Comparison of ENCODE assay signal across 15 mouse cellular contexts in the genomic region with DNA sequence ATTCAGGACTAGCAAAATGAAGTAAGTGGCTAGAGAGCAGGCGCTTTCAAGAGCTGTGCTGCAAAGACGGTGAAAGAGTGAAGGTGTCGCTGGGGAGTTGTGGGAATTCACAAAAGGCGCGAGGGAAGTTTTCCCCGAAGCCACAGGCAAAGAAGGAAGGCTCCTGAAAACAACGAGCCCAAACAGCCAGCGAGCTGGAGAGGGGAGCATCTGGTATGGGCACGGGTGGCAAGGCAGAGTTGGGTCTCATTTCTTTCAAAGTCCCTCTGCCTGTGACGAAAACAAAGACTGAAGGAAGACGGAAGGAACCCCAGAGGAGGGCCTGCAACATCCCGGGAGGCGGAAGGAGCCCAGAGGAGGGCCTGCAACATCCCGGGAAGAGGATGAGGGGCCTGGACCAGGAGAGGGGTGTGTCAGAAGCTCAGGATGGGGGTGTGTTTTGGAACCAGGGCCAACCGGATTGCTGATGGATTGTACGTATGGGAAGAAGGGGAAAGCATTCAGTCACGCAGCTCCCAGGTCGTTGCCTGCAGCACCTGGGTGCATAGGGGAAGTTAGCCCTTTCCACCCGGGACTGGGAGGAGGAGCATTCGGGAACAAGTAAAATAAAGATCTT. TPM values are rescaled to one million over a fixed set of nuclear protein-coding genes. Genes with fewer than 3 reads are reported as not detected.
A peak's percentile ranks its signal among the peaks of the same experiment; 100 is the strongest.
DNase-seq lines count a peak whose midpoint lies in the region; ATAC-seq and TF ChIP-seq lines count a peak whose summit lies in the region.
"Had no signal": no experiment of that assay in that cellular context is flagged by ENCODE, and none has a peak within 500 bp of the region (broad histone marks: within the 10 kb centered on the region; RNA-seq: fewer than 3 reads in every experiment).

No protein-coding gene starts in this region.

- WGBS in hindbrain, embryonic 10.5 days: 2% methylated on average over 20 of the region's 20 CpGs
- 2% methylated on average over 20 of the region's 20 CpGs for WGBS in hindbrain, postnatal 0 days
- WGBS in lung, postnatal 0 days: 5% methylated on average over 20 of the region's 20 CpGs
- WGBS in limb, embryonic 11.5 days: 4% methylated on average over 20 of the region's 20 CpGs

- peak overlapping the region; percentile 20; the same call in 1 of the 2 replicates for H3K4me3 ChIP-seq in hindbrain, embryonic 10.5 days
- H3K4me3 ChIP-seq in hindbrain, postnatal 0 days (ENCODE audit: low read length): no peak overlapping the region
- no peak overlapping the region for H3K4me3 ChIP-seq in lung, postnatal 0 days (ENCODE audit: low read depth, low read length)
- peak overlapping the region; percentile 7; the same call in 1 of the 2 replicates for H3K4me3 ChIP-seq in brown adipose tissue, adult 24 weeks (ENCODE audit: insufficient read depth, low read depth, low read length)
- H3K4me3 ChIP-seq in limb, embryonic 11.5 days (ENCODE audit: low read depth, low read length): no peak overlapping the region
- H3K4me3 ChIP-seq: heart, adult 2 months had no signal

- TF ChIP-seq CTCF in hindbrain, postnatal 0 days (IDR thresholded peaks at IDR 0.05; ENCODE audit: low read depth): no peak
- TF ChIP-seq CTCF in lung, postnatal 0 days (IDR thresholded peaks at IDR 0.05): no peak

- H3K27ac ChIP-seq in hindbrain, embryonic 10.5 days: peak overlapping the region; percentile 23; the same call in 1 of the 2 replicates
- H3K27ac ChIP-seq in hindbrain, postnatal 0 days: no peak overlapping the region
- H3K27ac ChIP-seq in lung, postnatal 0 days (ENCODE audit: low read length): peak overlapping the region; percentile 57
- H3K27ac ChIP-seq in brown adipose tissue, adult 24 weeks (replicated peaks; ENCODE audit: low read depth, low read length): no peak overlapping the region
- peak overlapping the region; percentile 73 for H3K27ac ChIP-seq in limb, embryonic 11.5 days (replicated peaks; ENCODE audit: low read depth, low read length)
- H3K27ac ChIP-seq: heart, adult 2 months; limb, embryonic 15.5 days had no signal

- H3K9me3 ChIP-seq in hindbrain, embryonic 10.5 days: no peaks in the 10 kb centered on the region
- no peaks in the 10 kb centered on the region for H3K9me3 ChIP-seq in hindbrain, postnatal 0 days (ENCODE audit: low read length)
- H3K9me3 ChIP-seq in lung, postnatal 0 days (ENCODE audit: low read length): no peaks in the 10 kb centered on the region
- H3K9me3 ChIP-seq in limb, embryonic 11.5 days (ENCODE audit: control insufficient read depth, low read length): no peaks in the 10 kb centered on the region
- H3K9me3 ChIP-seq: limb, embryonic 15.5 days had no signal

- H3K4me1 ChIP-seq in hindbrain, embryonic 10.5 days (replicated peaks): peaks cover 97% of the 10 kb centered on the region
- H3K4me1 ChIP-seq in hindbrain, postnatal 0 days (ENCODE audit: insufficient read depth, low read length): peaks cover 8% of the 10 kb centered on the region; the same call in 1 of the 2 replicates
- peaks cover 28% of the 10 kb centered on the region for H3K4me1 ChIP-seq in lung, postnatal 0 days (ENCODE audit: insufficient read depth, low read depth, low read length)
- no peaks in the 10 kb centered on the region; the same call in 1 of the 2 replicates for H3K4me1 ChIP-seq in brown adipose tissue, adult 24 weeks (ENCODE audit: control insufficient read depth, insufficient read depth, insufficient read length, low read length)
- peaks cover 90% of the 10 kb centered on the region for H3K4me1 ChIP-seq in limb, embryonic 11.5 days (ENCODE audit: control insufficient read depth, insufficient read depth, low read length)

- H3K9ac ChIP-seq in hindbrain, postnatal 0 days (replicated peaks; ENCODE audit: low read length): no peak overlapping the region
- no peak overlapping the region for H3K9ac ChIP-seq in lung, postnatal 0 days (replicated peaks; ENCODE audit: low read depth)
- 0 out of 2 replicates have a peak overlapping the region, but pooled peaks have one; percentile 23 for H3K9ac ChIP-seq in limb, embryonic 11.5 days (ENCODE audit: low read length)
- H3K9ac ChIP-seq: limb, embryonic 15.5 days had no signal

- H3K4me2 ChIP-seq in hindbrain, postnatal 0 days (ENCODE audit: low read depth, low read length): no peak overlapping the region
- H3K4me2 ChIP-seq in lung, postnatal 0 days (replicated peaks; ENCODE audit: low read depth, low read length): peak overlapping the region; percentile 82; the same call in 1 of the 2 replicates
- H3K4me2 ChIP-seq in limb, embryonic 11.5 days (ENCODE audit: low read depth, severe bottlenecking): peak overlapping the region; percentile 57; the same call in 1 of the 2 replicates

- DNase-seq in hindbrain, embryonic 10.5 days (ENCODE audit: low spot score): no peak
- DNase-seq in hindbrain, postnatal 0 days (ENCODE audit: low spot score): no peak
- peak; percentile 45 for DNase-seq in lung, postnatal 0 days (ENCODE audit: low spot score)
- DNase-seq in lung, postnatal 36 days: no peak
- peak; percentile 71 for DNase-seq in limb, embryonic 11.5 days (ENCODE audit: low spot score)
- no peak for DNase-seq in spleen, postnatal 4 days (ENCODE audit: low spot score in 2 of 2)
- DNase-seq in urinary bladder, postnatal 36 days (ENCODE audit: low spot score in 2 of 2): no peak
- DNase-seq: cerebellum, adult 9-11 months; heart, adult 2 months; heart, postnatal 36 days; kidney, postnatal 25 days; thymus, postnatal 4 days had no signal

- no peak for ATAC-seq in hindbrain, postnatal 0 days
- no peak for ATAC-seq in lung, postnatal 0 days
- no peak for ATAC-seq in limb, embryonic 11.5 days (ENCODE audit: insufficient number of reproducible peaks, low FRiP score, low TSS enrichment, low read depth)

- peaks cover 100% of the 10 kb centered on the region for H3K27me3 ChIP-seq in hindbrain, embryonic 10.5 days (ENCODE audit: insufficient read depth, poor library complexity, severe bottlenecking)
- peaks cover 69% of the 10 kb centered on the region for H3K27me3 ChIP-seq in hindbrain, postnatal 0 days (ENCODE audit: insufficient read depth, low read length)
- peaks cover 51% of the 10 kb centered on the region for H3K27me3 ChIP-seq in lung, postnatal 0 days (replicated peaks; ENCODE audit: insufficient read depth, low read length)
- H3K27me3 ChIP-seq in limb, embryonic 11.5 days (ENCODE audit: control insufficient read depth, insufficient read depth, low read length): peaks cover 39% of the 10 kb centered on the region

- TF ChIP-seq EP300 in lung, postnatal 0 days (IDR thresholded peaks at IDR 0.05): no peak

- no peaks in the 10 kb centered on the region for H3K36me3 ChIP-seq in hindbrain, embryonic 10.5 days
- no peaks in the 10 kb centered on the region for H3K36me3 ChIP-seq in hindbrain, postnatal 0 days (ENCODE audit: insufficient read depth, low read length)
- no peaks in the 10 kb centered on the region for H3K36me3 ChIP-seq in lung, postnatal 0 days (ENCODE audit: insufficient read depth, low read length)
- no peaks in the 10 kb centered on the region for H3K36me3 ChIP-seq in limb, embryonic 11.5 days (ENCODE audit: control insufficient read depth, insufficient read depth, low read length)
- H3K36me3 ChIP-seq: limb, embryonic 15.5 days had no signal

RNA-seq across cellular contexts. Expression of a gene that starts 2.0 kb away (rescaled TPM):
- polyA plus RNA-seq in hindbrain, embryonic 10.5 days (2016; fragmentation: Nextera tagmentation; extraction: Ambion mirVana): 4.5 and 10.3 TPM in 2 replicates
- 6.5 and 26.7 TPM in 2 replicates for total RNA-seq in hindbrain, postnatal 0 days (2014; rRNA removed)
- 16.3 and 17.3 TPM in 2 replicates for polyA plus RNA-seq in hindbrain, postnatal 0 days (2015; fragmentation: Nextera tagmentation; extraction: Ambion mirVana)
- polyA plus RNA-seq in lung, postnatal 0 days (2015; fragmentation: Nextera tagmentation; extraction: Ambion mirVana): 98.7 and 112 TPM in 2 replicates
- polyA plus RNA-seq in brown adipose tissue, adult 24 weeks (2012; ENCODE audit: insufficient read depth, insufficient read length, missing spikeins): 1.3 TPM in 1 of 2 replicates, not detected in the other
- polyA plus RNA-seq in limb, embryonic 11.5 days (2014; fragmentation: Nextera tagmentation; extraction: Ambion mirVana): 85.8 and 102 TPM in 2 replicates
- total RNA-seq: monocyte, adult 5-6 weeks had no signal

RNA-seq across cellular contexts. Expression of a gene that starts 3.8 kb away (rescaled TPM):
- polyA plus RNA-seq in hindbrain, embryonic 10.5 days (2016; fragmentation: Nextera tagmentation; extraction: Ambion mirVana): 11.1 and 11.5 TPM in 2 replicates
- 196 and 198 TPM in 2 replicates for total RNA-seq in hindbrain, postnatal 0 days (2014; rRNA removed)
- 191 and 205 TPM in 2 replicates for polyA plus RNA-seq in hindbrain, postnatal 0 days (2015; fragmentation: Nextera tagmentation; extraction: Ambion mirVana)
- polyA plus RNA-seq in lung, postnatal 0 days (2015; fragmentation: Nextera tagmentation; extraction: Ambion mirVana): 4.1 and 5.2 TPM in 2 replicates
- not detected in 2 replicates for polyA plus RNA-seq in brown adipose tissue, adult 24 weeks (2012; ENCODE audit: insufficient read depth, insufficient read length, missing spikeins)
- polyA plus RNA-seq in limb, embryonic 11.5 days (2014; fragmentation: Nextera tagmentation; extraction: Ambion mirVana): 20.0 and 20.8 TPM in 2 replicates
- total RNA-seq: heart, adult 2 months; heart, postnatal 36 days; monocyte, adult 5-6 weeks had no signal

RNA-seq across cellular contexts. Expression of a gene that starts 14.2 kb away (rescaled TPM):
- 18.5 and 19.1 TPM in 2 replicates for polyA plus RNA-seq in hindbrain, embryonic 10.5 days (2016; fragmentation: Nextera tagmentation; extraction: Ambion mirVana)
- total RNA-seq in hindbrain, postnatal 0 days (2014; rRNA removed): 61.8 and 65.4 TPM in 2 replicates
- polyA plus RNA-seq in hindbrain, postnatal 0 days (2015; fragmentation: Nextera tagmentation; extraction: Ambion mirVana): 33.6 and 35.8 TPM in 2 replicates
- polyA plus RNA-seq in lung, postnatal 0 days (2015; fragmentation: Nextera tagmentation; extraction: Ambion mirVana): 19.0 and 21.6 TPM in 2 replicates
- polyA plus RNA-seq in brown adipose tissue, adult 24 weeks (2012; ENCODE audit: insufficient read depth, insufficient read length, missing spikeins): 9.3 and 9.5 TPM in 2 replicates
- polyA plus RNA-seq in limb, embryonic 11.5 days (2014; fragmentation: Nextera tagmentation; extraction: Ambion mirVana): 18.9 and 21.7 TPM in 2 replicates

RNA-seq across cellular contexts. Expression of a gene that starts 15.6 kb away (rescaled TPM):
- 131 and 148 TPM in 2 replicates for polyA plus RNA-seq in hindbrain, embryonic 10.5 days (2016; fragmentation: Nextera tagmentation; extraction: Ambion mirVana)
- total RNA-seq in hindbrain, postnatal 0 days (2014; rRNA removed): 140 TPM in 2 replicates
- 188 and 190 TPM in 2 replicates for polyA plus RNA-seq in hindbrain, postnatal 0 days (2015; fragmentation: Nextera tagmentation; extraction: Ambion mirVana)
- polyA plus RNA-seq in lung, postnatal 0 days (2015; fragmentation: Nextera tagmentation; extraction: Ambion mirVana): 103 and 117 TPM in 2 replicates
- 191 and 207 TPM in 2 replicates for polyA plus RNA-seq in brown adipose tissue, adult 24 weeks (2012; ENCODE audit: insufficient read depth, insufficient read length, missing spikeins)
- 126 and 138 TPM in 2 replicates for polyA plus RNA-seq in limb, embryonic 11.5 days (2014; fragmentation: Nextera tagmentation; extraction: Ambion mirVana)

RNA-seq across cellular contexts. Expression of a gene that starts 19.6 kb away (rescaled TPM):
- polyA plus RNA-seq in hindbrain, embryonic 10.5 days (2016; fragmentation: Nextera tagmentation; extraction: Ambion mirVana): 914 and 933 TPM in 2 replicates
- total RNA-seq in hindbrain, postnatal 0 days (2014; rRNA removed): 510 and 535 TPM in 2 replicates
- polyA plus RNA-seq in hindbrain, postnatal 0 days (2015; fragmentation: Nextera tagmentation; extraction: Ambion mirVana): 717 and 784 TPM in 2 replicates
- polyA plus RNA-seq in lung, postnatal 0 days (2015; fragmentation: Nextera tagmentation; extraction: Ambion mirVana): 723 and 836 TPM in 2 replicates
- 977 and 1,552 TPM in 2 replicates for polyA plus RNA-seq in brown adipose tissue, adult 24 weeks (2012; ENCODE audit: insufficient read depth, insufficient read length, missing spikeins)
- polyA plus RNA-seq in limb, embryonic 11.5 days (2014; fragmentation: Nextera tagmentation; extraction: Ambion mirVana): 926 and 927 TPM in 2 replicates

Comparison
In these comparisons a context has a peak if more than half of its experiments do, and no peak if none do; other contexts are left out.
1. DNase-seq: peak in lung, postnatal 0 days (single experiment) and limb, embryonic 11.5 days (single experiment); none in hindbrain, embryonic 10.5 days (single experiment), hindbrain, postnatal 0 days (single experiment), lung, postnatal 36 days (single experiment), spleen, postnatal 4 days (0 of 2) and urinary bladder, postnatal 36 days (0 of 2).
2. H3K27ac ChIP-seq: peak in hindbrain, embryonic 10.5 days (single experiment), lung, postnatal 0 days (single experiment) and limb, embryonic 11.5 days (single experiment); none in hindbrain, postnatal 0 days (single experiment) and brown adipose tissue, adult 24 weeks (single experiment).
3. H3K4me3 ChIP-seq: peak in hindbrain, embryonic 10.5 days (single experiment) and brown adipose tissue, adult 24 weeks (single experiment); none in hindbrain, postnatal 0 days (single experiment), lung, postnatal 0 days (single experiment) and limb, embryonic 11.5 days (single experiment).